Mouse (Mus musculus) erythroid progenitor cell, adult 5-6 weeks (primary cell): ENCODE data around the gene Ldb1. TPM values are rescaled to one million over a fixed set of nuclear protein-coding genes. Genes with fewer than 3 reads are reported as not detected.
A peak's percentile ranks its signal among the peaks of the same experiment; 100 is the strongest.

Source experiments
- ATAC-seq: replicated peaks from 2 replicates; pipeline ENCODE4 v1.8.0; 2016; ENCODE audit warnings: moderate number of reproducible peaks, mild to moderate bottlenecking, moderate TSS enrichment, inconsistent platforms; ENCODE audit not compliant: poor library complexity, low FRiP score, severe bottlenecking
- total RNA-seq, 2 experiments: library from RNA; stranded (forward) in 1 of 2; stranded (reverse) in 1 of 2; fragments of 150-400 nt in 1 of 2; fragments of 186-747, 209-891 nt in 1 of 2; gene quantifications; 2 replicates each; pipeline versions ENCODE4 v1.2.3 to v1.2.4; 2015 to 2017; ENCODE audit warnings: low replicate concordance in 2 of 2

The Ldb1 gene
- total RNA-seq, 2 experiments from 2014 or later: 45.3 to 62.8 TPM

DNA sequence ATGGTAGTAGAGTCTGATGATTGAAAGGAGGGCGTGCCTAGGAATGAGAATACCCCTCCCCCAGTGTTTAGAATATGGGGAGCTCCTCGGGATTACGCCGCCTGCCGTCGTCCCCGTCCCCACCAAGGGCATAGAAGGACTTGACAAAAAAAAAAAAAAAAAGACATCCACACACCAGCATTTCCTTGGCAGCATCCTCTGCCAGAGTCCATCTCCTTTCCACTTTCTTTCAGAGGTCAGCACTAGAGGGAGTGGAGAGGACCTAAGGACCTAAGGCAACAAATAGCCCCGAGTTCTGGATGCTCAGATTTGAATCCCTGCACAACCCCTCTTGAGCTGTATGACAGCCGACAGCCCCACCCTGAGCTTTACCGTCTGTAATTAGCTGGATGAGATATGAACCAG, 1.6 kb upstream of the Ldb1 start:
- no peak for ATAC-seq

DNA sequence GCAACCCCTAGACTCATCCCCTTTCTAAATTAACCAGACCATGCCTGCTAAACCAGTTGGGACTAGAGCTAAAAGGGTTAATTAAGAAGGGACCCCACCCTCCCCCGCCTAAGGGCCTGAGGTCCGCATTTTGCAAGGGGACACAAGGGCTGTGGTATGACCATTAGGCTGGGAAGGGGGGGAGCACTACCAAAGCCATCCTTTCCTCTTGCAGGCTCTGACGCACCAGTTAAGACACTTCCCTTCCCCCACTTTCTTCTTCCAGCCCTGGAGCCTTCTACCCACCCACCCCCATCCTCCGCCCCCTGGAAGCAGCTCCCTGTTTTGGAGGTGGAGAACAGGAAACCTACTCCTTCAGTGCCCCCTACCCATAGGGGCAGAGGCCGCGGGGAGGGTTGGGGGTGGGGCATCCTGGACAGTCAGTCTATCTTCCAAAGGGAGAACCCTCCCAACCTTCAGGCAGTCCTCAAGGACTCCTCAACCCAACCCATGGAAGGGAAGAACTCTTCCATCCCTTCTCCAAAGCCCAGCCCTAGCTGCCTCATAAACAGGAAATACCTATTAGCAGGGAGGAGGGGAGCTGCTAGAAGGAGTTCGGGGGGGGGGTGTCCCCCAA, 790 bp upstream of the Ldb1 start:
- no peak for ATAC-seq

GRCm38 (mm10) chr19:46044271-46044992, 582 bp downstream of the Ldb1 start, which contains the start of gene Pprc1:
Pprc1 (plus strand) TSS chr19:46044886.
- ATAC-seq: no peak

DNA sequence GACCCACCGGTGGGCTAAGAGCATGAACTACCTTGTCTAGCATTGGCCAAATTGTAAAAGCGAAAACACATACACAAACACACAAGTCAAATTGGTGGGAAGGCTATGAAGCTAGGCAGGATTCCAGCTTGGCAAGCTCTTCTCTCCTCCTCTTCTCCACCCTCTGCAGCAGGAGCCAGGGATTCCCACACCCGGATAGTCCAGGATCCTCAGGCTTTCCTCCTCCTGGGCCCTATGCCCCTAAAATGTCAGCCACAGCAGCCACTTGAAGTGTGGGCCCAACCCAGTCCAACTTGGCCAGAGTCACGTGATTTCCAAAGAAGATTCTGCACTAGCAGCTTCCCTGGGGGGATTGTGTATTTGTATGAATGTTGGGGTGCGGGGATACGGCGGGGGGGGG, 1.6 kb downstream of the Ldb1 start:
- no peak for ATAC-seq

GRCm38 (mm10) chr19:46042476-46043011, 2.5 kb downstream of the Ldb1 start:
- ATAC-seq: no peak

DNA sequence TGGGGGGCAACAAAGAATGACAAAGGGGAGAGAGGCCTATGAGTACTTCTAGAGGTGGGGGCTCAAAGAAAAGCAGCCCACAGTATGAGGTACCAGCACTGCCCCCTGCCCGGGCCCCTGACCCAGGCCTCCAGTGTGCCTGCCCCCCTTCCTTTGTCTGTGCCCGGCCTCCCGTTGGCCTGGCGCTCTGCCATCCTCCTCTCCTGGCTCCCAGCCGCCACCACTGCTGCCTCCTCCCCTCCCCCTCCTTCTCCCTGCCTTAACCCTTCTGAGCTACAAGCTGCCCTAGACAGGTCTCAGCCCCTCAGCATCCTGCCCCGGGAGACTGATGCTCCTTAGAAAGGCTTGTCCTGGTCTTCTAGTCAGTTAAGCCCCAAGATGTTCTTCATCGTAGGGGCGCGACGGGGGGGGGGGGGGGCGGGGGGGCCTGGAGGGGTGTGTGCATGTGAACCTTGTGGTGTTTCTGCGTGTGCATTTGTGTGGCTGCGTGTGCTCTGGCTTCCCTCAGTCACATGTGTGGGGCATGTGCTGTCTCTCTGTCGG, 3.0 kb downstream of the Ldb1 start:
- no peak for ATAC-seq

GRCm38 (mm10) chr19:46041299-46041932, 3.6 kb downstream of the Ldb1 start:
- ATAC-seq: no peak

DNA sequence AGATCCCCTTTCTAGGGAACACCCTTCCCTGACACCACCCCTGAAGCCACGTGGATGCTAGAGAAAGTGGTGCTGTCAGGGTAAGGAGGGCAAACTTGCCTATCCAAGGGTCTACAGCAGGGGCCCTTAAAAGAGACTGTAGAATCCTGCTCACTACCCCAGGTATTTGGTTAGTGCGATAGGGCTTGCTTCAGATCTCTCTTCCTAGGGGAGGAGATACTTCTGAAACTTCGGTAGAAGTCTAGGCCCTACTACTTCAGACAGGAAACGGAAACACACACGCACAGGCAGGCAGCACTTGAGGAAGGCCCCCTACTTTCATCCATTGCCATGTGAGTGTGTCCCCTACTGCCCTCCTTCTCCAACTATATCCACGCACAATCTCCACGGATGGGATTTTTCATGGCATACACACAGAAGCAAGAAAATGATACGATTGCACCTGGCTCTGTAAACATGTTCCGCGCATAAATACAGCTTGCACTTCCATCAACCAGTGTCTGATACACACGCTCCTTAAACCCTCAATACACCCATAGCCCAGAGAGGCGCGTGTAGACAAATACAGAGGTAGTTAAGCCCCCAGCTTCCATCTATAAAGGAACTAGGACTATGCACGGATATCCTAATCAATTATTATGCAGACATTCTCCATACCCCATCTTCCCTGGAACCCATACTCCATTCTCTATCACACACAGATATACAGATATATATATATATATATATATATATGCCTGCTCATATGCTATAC, 4.7 kb downstream of the Ldb1 start:
- no peak for ATAC-seq

GRCm38 (mm10) chr19:46039478-46039877, 5.5 kb downstream of the Ldb1 start:
- peak; percentile 85 for ATAC-seq

GRCm38 (mm10) chr19:46038851-46039260, 6.2 kb downstream of the Ldb1 start:
- ATAC-seq: no peak

GRCm38 (mm10) chr19:46037925-46038850, 6.8 kb downstream of the Ldb1 start:
- ATAC-seq: no peak

GRCm38 (mm10) chr19:46037243-46037924, 7.6 kb downstream of the Ldb1 start:
- peak; percentile 44 for ATAC-seq

GRCm38 (mm10) chr19:46036477-46037242, 8.4 kb downstream of the Ldb1 start:
- no peak for ATAC-seq

GRCm38 (mm10) chr19:46035971-46036370, 9.0 kb downstream of the Ldb1 start:
- no peak for ATAC-seq

DNA sequence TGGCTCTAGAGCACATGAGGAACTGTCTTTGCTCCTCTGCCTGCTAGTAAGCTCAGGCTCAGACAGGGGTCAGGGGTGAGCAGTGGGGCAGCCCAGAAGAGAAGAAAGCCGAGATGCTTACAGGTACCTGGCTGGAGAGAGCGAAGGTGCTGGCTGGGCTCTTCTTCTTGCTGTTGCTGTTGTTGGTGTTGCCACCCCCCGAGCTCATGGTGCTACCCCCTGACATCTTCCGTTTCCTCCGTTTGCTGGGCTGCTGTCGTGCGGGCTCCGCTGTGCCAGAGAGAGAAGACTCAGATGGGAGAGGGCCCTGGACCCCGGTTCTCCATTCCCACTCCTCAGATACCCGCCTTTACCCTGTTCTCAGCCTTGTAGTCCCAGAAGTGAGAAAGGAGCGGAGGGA, 11.1 kb downstream of the Ldb1 start:
- ATAC-seq: no peak

DNA sequence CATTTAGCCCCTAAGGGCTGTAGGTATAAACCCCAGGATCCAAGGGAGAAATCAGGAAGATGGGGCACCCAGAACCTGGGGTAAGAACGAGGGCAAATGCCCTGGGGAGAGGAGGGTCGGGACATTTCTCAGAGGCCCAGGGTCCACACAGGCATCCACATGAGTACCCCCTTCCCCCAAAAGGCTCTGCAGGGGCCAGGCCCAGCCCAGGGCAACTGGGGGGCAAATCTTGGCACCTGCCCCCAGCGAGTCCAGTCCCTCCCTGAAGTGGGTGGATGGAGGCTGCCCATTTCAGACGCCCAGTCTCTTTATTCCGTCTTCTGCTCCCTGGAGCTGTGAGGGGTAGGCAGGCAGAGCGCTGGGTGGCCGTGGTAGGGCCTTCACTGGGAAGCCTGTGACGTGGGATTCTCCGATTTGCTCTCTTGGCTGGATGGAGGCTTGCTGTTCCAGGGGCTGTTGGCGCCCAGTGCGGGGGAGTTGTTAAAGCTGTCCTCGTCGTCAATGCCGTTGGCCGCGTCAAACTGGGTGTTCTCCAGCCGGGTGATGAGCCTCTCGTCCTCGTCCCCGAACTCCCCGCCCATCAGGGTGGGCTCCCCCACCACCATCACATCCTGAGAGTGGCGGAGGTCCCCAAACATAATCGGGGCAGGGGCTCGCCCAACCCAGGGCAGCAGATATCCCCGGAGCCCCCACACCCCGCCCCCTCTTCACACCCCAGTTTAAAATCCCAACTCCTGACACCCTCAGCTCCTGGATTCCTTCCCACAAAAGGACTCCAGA, 12.1 kb downstream of the Ldb1 start:
- no peak for ATAC-seq
